Mouse (Mus musculus): ENCODE measurements around the gene Hip1.

GRCm38 (mm10) chr5:135381356-135381925 is 163.5 kb downstream of the Hip1 start:
- TF ChIP-seq EP300 (IDR thresholded peaks at IDR 0.05; ENCODE audit: insufficient read depth, low read depth, low read length), result no peak
- no peak for TF ChIP-seq CTCF (IDR thresholded peaks at IDR 0.05)
- TF ChIP-seq POLR2A (IDR thresholded peaks at IDR 0.05; ENCODE audit: insufficient read depth, low read depth, low read length), result no peak

Measured in heart, adult 2 months (tissue).